Mouse (Mus musculus): ENCODE data around the gene Ndufa6.

DNA sequence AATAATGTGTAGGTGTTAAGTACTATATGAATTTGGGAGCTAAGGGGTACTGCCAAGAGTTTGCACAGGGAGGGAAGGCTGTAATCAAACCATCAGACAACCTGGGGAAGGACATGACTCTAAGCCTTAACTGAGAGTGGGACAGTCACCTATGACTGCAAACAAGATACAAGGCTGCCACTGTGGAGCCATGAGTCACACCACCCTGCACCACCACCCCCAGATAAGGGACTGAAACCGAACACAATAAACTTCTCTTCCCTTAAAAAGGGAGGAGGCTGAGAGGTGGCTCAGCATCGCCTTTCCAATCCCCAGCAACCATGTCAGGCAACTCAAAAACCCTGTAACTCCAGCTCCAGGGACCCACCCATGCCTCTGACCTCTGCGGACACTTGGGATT lies 2.6 kb downstream of the Ndufa6 start:
- no peak for TF ChIP-seq CTCF (IDR thresholded peaks at IDR 0.05; ENCODE audit: borderline replicate concordance, control insufficient read depth, extremely low read depth, insufficient read depth, low read length, poor library complexity)
- no peak for TF ChIP-seq POLR2A (IDR thresholded peaks at IDR 0.05; ENCODE audit: control insufficient read depth, extremely low read depth, insufficient read depth, low read length, poor library complexity)
